Mouse (Mus musculus) retina, postnatal 1 day (tissue): Measurements from ENCODE around the gene Pgf.

Experiments used
- DNase-seq: peaks from one replicate; pipeline ENCODE4 v3.0.0-alpha.2; 2012

Pgf gene

DNA sequence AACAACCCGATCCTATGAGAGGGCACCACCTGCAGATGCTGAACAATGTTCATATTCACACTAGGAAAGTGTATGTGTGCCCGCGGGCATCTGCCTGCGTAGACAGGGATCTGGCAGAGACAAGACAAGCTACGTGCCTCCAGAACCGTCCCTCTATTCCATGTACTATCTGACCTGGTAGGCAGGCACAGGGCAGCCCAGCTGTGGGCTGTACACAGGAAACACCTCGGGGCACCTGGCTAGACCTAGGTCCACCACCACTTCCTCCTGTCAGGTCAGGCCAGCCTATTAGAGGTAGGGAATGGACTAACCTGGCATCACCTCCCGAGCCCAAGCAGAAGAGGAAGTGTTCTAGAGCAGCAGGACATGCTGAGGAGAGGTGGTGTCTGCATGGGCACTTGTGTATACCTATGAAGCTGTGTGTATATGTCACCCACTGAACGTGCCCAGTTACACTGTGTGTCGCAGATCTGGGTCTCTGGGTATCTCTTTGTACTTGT, at the start of gene Pgf:
Pgf (minus strand) TSS at position 51 of the 500 bp plus-strand sequence.
- no peak for DNase-seq

DNA sequence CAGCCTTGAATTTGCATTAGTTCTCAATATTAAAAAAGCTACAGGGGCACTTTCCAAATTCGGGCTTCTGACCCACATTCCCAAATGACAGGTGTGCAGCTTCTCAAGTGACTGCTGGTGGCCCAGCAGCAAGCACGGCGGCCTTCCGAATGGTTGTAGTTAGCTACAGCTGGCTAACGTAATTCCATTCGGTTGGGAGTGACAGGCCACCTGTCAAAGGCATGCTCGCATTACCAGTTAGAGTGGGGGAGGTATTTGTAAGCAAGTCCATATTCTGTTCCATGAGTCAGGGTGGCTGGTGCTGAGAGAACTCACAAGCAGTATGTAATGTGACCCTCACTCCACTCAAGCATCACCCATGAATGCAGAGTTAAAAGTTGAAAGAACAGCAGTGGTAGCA, 49.6 kb upstream of the Pgf start:
- DNase-seq = no peak

DNA sequence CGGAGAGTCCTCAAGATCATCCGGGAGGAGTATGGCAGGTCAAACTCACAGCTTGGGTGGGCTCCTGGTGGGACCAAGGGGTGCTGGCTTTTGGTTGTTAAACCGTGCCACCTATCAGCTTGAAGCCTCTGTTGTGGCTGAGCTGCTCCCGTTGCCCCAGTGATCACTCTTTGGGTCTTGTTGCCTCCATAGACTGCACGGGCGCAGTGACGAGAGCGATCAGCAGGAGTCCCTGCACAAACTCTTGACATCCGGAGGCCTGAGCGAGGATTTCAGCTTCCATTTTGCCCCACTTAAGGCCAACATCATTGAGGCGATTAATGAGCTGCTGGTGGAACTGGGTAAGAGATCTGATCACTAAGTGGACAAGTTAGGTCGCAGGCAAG, 42.3 kb upstream of the Pgf start:
- DNase-seq = peak; percentile 42

DNA sequence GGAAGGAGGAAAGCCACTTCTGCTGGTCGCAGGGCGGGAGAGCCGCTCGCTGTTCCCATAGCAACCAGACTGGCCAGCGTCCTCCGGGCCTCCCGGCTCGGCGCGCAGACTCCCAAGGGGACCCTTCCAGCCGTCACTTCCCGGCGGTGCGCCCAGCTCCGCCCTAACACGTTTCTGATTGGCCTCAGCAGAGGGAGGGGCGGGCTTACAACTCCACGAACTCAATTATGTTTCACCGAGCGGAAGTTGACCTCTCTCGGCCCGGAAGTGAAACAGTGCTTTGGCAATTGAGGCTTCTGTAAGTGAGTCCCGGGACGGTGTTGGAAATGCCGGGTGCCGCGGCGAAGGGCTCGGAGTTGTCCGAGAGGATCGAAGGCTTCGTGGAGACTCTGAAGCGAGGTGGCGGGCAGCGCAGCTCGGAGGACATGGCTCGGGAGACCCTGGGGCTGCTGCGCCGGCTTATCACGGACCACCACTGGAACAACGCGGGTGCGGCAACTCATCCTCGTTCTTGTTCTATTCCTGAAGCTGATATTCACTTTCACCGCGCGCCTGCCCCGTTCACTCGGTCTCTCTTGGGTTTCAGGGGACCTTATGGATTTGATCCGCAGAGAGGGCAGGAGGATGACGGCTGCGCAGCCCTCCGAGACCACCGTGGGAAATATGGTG, 41.8 kb upstream of the Pgf start, which contains the start of gene Eif2b2:
Eif2b2 (plus strand) TSS at position 246 of the 669 bp plus-strand sequence.
- peak; percentile 99 for DNase-seq

DNA sequence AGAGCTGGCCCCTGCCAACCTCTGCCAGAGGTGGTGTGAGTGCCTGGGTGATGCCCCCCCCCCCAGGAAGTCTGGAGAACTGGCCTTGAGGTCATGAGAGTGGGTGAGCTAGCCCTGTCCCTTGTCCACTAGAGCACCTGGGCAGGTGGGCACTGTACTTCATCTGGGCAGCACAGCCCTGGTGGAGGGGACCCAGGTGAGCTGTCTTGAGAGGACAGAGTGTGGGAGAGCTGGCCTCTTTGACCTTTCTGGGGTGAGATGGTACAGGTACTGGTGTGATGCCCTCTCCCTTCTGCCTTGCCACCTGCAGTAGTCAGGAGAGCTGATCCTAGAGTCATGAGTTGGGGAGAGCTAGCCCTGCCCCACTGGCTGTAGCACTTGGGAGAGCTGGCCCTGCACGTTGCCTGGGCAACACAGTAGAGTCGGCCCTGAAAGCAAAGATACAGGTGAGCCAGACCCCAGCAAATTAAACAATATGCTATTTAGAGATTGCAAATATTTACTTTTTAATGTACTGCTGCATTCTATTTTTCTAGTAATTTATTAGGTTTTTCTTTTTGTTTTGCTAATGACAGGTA, 40.2 kb upstream of the Pgf start:
- DNase-seq = no peak

DNA sequence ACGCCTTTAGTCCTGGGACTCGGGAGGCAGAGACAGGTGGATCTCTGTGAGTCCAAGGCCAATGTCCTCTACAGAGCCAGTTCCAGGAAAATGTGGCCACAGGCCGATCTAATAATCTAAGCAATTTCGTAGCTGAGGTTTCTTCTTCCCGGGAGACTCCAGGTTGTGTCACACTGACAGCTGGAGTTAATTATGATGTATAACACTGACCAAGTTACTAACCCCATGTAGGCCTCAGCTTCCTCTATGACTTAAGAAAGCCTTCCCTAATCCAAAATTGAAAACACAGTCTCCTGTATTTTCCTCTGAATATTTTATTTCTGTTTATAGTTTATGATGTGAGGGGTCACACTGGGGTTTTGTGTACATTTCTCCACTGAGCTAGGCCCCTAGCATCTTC, 37.4 kb upstream of the Pgf start:
- no peak for DNase-seq

DNA sequence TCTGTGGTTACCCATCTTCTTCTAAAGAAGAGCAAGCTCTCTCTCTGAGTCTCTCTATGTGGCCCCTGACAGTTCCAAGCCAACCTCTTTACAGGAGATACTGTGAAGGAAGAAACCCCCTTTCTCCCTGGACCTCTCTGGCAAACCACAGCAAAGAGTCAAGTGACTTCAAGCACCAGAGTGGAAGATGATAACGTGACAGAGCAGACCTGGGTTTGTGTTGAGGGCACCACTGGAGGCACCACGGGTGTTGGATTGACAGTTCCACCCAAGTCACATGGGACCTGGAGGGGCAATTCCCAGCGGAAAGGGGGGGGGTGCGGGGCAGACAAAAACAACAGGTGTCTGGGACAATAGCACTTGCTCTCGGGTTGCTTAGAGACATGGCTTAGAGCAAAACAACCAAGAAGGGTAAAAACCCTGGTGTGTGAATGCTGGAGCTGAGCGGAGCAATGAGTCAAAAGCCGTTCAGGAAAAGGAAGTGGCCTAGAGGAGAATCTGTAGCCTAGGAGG, 31.2 kb upstream of the Pgf start:
- DNase-seq = no peak

DNA sequence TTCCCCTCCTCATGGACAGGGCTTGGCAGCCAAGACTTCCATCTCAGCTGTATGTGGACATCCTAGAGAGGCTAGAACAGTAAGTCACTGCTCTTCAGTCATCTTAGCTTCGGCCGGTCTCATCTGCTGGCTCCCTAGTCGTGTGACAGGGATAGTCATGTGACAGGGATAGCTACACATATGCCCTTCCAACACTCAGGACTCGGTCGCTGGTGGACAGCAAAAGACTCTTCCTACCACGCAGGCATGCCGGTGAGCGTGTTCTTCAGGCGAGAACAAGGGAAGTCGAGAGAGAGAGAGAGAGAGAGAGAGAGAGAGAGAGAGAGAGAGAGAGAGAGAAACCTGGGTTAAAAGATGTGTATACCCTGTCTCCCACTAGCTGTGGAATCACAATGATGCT, 27.8 kb upstream of the Pgf start:
- no peak for DNase-seq

DNA sequence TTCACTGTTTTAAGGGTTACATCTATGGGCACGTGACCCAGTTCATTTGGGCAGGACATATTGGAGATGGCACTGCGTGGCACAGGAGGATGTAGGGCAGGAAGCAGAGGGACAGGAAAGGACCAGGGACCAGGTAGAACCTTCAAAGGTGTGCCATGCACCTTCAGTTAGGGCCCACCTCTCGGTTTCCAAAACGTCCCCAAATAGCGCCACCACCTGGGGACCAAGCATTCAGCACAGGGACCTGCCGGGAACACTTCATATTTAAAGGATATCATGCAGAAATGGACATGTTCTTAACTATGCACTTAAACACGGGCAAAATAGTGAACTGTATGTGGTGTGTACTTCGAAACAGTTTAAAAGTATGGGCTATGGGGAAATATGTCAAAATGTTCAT, 26.5 kb upstream of the Pgf start:
- no peak for DNase-seq

DNA sequence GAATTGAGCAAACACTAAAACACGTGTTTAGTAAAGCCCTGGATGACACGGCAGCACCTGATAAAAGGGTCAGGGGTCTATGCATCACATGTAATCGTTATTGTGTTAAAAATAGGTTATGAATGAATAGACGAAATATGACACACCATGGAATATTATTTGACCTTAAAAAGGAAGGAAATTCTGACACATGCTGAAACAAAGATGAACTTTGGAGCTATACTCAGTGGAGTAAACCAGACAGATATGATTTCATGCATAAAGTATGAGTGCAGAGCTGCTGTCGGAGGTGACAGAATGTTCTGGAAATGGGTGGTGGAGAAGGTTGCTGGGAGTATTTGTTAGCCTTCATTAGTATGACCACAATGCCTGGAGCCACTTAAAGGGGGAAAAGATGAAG, 26.1 kb upstream of the Pgf start:
- DNase-seq = no peak

DNA sequence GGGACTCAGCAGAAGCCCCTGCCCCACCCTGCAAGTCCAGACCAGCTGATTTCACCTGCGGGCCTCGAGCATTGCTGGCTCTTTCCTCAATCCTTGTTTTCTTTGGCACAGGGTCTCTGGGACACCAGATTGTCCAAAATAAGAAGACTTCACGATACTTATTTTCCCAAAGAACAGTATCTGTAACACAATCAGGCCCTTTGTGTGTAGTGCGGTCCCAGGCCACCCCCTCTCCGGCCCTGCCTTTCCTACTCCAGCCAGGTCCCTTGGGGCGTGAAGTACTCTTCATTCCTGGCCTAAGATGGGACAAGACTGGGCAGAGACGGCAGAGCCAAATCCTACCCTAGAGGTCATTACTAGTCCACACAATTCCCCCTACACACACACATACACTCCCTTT, 24.6 kb upstream of the Pgf start:
- DNase-seq = no peak

DNA sequence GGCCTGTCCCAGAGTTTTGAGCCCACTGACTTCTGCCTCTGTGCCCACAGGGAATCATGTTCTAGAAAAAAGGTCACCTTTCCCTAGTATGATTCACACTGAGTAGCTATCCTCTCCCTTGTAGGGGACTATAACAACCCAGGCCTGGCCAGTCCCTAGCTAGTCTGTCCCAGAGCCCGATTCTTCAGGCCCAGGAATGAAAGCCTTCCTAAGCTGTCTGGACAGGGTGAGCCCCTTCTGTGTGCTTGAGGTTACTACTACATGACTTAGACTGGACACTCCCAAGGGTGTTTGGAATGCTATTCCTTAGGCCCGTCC, 24.2 kb upstream of the Pgf start:
- no peak for DNase-seq

DNA sequence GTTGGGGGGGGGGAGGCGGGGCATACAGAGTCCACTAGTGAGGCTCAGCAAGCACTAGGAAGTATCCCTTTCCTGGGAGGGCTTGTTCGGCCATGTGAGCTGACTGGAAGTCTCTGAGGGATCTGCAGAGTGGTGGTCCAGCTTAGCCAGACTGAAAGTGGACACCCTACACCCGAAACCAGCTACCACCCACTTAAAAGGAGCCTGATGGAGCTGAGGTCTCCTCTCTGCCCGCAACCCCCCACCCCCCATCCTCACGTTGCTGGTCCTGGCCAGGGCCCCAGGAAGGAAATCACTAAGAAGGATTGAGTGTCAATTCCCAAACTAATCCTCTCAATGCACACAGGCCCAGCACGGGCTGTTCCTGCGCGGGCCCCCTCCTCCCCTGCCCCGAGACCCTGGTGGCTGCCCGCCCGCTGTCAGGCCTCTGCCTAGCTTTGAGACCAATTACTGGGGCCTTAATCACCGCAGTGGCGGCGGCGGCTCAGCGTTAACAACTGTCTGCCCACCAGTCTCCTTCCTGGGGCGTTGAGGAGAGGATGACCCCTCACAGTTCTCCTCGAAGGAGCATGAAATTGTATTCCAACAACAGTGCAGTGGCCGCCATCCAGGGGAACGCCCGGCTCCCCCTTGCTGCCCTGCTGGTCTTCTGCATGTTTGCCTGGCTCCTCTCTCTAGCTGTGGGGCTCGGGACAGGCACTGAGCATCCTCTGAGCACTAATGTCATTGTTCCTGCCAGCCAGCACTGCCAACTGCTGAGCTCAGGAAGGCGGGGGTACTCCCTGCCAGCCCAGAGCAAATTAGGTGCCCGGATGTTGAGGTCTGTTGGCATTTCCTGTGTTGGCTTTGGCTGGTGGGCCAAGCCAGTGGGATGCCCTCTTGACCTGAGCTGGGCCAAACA, 23.6 kb upstream of the Pgf start:
- DNase-seq = peak; percentile 91

DNA sequence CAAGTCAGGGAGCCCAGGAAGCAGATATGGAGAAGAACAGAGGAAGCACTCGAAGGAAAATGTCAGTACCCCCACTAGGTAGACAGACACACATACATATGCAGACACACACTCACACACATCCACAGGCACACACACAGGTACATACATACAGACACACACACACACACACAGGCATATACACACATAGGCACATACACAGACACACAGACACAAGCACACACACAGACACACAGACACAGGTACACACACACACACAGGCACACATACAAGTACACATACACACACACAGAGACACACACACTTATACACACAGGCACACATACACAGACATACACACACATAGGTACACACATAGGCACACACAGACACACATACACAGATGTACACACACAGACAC, 22.4 kb upstream of the Pgf start:
- no peak for DNase-seq

DNA sequence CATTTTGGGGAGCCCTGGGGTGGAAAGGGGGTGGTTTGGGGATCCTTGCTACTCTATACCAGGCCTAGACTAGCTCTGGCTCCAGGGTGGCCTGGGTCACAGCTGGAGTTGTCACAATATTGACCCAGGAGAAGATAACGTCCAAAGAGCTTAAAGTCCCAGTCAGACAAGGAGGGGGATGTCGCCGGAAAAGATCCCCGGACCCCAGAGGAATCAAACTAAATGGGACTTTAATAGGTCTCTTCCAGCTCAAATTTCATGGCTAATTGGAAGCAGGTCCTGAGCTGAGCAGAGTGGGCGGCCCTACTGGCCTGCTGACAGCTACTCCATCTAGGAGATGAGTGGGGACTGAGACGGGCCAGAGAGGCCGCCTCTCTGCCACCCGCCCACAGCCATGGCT, 20.3 kb upstream of the Pgf start:
- DNase-seq = no peak

DNA sequence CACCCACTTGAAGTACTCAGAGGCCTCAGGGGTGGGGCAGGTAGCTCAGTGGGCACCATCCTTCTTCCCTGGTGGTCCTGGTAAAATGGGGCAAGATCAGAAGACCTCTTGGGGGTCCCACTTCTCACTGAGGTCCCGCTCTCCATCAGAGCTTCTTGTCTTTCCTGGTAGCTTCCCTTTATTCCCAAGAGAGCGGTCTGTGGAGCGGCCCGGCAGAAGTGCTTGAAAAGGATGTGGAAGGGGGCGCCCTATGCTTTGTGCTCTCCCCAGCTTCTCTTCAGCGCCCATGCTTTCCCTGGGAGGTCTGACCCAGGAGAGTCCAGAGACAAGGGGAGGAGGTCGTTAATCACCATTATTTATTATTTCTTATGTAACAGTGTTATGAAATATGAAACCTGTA, 19.8 kb upstream of the Pgf start:
- DNase-seq = no peak

DNA sequence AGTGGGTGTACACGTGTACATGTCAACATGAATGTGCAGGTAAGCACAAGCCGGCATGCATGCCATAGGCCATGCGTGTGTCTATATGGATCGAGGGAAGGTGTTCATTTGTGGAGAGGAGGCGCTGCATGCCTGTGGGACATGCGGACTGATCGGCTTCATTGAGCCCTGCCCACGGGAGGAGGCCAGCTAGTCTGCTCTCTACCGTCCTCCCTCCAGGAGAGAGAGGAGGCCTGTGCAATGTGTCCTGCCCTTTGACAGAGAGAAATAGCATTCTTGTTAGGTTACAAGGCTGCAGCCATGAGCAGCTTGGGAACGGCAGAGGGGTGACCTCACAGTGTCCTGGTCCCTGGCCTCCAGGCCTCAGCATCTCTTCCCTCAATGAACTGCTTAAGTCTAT, 18.6 kb upstream of the Pgf start:
- no peak for DNase-seq

DNA sequence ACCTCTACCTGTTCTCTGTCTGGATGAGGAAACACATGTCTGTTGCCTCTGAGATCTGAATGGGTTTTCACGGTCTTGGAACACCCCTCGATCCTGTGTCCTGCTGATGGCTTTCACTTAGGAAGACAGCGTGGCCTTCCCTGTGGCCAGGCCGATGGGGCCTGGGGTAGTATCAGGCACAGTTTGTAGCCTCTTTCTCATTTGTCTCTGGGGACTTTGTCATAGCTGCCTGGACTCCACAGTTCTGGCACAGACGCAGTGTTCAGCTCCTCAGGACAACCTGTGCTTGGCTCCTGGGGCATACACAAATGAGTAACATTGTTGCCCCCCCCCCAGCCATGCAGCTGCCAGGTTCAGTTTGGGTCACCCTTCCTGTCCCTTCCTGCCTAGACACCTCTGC, 17.5 kb upstream of the Pgf start:
- DNase-seq = no peak

DNA sequence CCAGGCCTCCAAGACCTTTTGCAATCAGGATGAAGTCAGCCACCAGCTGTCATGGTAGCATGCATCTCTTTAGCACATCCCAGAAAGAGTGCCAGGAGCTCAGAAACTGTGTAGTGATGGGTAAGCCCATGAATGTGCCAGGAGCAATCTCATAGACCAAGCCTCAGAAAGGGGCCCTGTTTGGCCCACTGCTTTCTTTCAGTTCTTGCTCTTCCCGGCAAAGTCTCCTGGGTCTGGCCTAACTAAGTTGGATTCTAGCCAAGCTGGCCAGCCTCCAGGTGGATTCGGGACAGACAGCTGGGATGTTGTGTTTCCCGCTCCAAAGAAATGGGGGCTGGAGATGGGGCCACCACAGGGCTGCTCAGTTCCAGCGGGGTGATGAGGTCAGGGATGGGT, 17.0 kb upstream of the Pgf start:
- DNase-seq = peak; percentile 81

DNA sequence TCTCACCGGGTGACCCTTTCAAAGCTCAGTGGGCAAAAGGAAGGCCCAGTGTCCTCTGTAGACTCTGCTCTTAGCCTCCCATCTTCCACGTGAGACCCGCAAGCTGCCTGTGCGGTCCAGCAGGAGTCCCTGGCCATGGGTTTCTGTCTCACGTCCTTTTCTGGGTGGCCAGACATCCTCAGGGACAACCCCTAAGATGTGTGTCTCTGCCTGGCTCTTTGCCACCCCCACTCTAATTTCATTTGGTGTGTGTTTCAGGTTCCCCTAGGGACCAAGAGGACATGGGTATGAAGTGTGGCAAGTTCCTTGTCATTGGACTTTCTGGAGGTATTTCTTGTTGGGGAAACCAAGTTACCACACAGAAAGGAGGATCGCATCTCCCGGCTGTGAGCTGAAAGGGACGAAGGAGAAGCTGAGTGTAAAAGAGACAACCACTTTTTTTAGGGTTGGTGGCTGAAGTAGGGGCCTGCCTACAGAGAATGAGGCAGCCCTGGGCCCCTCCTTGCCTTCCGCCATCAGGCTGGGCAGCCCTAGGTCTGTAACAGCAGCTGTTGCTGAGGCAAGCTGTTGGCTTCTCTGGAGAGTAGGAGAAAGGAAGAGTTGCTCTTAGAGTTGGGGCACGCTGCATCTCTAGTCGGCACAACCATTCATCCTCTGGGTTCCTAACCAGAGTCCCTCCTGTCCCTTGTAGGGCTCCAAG, 16.5 kb upstream of the Pgf start:
- DNase-seq = no peak

DNA sequence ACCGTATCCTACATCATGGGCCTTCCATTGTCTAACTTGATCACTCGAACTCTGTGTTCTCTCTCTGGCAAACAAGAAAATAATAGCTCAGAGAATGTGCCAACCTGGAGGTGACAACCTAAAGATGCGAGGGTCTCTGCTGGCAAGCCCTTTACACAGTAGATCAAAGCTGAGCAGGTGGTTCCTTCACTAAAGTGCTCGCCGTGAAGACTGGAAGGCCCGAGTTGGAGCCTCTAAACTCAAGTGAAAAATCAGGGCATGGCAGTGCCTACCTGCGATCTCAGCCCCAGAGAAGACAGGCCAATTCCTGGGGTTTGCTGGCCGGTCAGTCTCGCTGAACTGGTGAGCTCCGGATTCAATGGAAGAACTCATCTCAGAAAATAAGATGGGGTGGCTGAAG, 15.6 kb upstream of the Pgf start:
- DNase-seq = no peak

DNA sequence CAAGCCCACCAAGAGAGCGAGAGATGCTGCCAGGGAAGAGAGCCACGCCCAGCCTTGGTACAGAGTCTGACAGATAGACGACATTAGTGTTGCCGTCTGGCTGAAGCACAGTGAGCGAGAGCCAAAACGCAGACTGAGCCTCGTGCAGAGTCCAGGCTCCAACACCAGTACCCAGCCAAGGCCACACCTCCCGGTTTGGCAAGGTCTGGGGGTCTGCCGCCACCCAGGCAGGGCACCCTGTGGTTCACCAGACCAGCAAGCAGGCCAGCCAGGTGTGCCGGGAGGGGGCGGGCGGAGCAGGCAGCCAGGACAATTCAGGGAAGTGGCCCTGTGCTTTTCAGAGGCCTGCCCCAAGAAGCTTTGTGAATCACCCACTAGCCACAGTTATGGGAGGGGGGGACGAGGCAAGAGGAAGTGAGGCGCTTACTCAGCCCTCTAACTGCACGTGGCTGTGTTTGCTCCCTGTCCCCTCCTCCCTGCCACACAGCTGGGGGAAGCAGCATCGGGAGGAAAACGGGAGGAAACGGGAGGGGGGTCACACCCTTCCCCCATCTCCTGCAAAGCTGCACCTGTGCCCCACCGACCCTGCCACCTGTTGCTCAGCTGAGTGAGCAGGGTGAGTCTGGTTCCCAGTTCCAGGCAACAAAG, 15.0 kb upstream of the Pgf start:
- DNase-seq = no peak

DNA sequence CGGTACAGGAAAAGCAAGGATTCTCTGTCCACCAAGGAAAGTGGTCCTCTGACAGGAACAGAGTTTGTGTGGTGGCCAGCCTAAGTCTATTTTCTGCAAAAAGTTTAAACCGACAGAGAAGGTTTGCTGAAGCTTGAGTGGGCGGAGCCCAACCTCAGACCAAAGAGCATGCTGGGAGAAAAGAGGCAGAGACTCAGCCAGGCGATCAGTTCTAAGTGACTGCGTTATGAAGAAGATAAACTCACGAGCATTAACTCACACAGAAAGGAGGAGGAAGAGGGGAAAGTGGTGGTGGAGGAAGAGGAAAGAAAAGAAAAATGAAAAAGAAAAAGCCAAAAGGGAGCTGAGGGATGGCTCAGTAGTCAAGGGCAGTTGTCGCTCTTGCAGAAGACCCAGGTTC, 12.7 kb upstream of the Pgf start:
- DNase-seq = no peak
